ENCODE assay signal across 35 mouse cellular contexts in the genomic region with DNA sequence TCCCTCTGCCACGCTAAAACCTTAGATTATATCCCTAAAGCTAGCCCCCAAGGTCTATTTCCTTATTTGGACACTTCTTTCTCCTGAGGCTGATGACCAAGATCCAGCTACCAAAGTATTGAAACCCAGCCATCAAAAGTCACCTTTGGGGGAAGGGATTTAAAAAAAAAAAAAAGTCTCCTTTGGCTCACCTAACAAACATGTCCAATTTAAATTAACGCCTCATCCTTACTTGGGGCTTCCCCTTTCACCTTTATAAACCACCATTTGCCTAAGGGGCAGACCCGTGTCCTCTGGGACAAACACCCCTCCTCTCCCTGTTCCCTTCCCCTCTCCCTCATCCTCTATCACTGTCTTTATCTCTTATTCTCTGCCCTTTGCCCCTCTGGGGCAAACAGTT.
"Had no signal": no experiment of that assay in that cellular context is flagged by ENCODE, and none has a peak within 500 bp of the region (broad histone marks: within the 10 kb centered on the region; RNA-seq: fewer than 3 reads in every experiment).

No protein-coding gene starts in this region.

- H3K27me3 ChIP-seq: heart, embryonic 12.5 days; heart, embryonic 15.5 days; intestine, embryonic 15.5 days; kidney, embryonic 15.5 days had no signal

- H3K27ac ChIP-seq: heart, embryonic 10.5 days; heart, embryonic 13.5 days; heart, embryonic 15.5 days; hindbrain, embryonic 10.5 days; hindbrain, embryonic 12.5 days; hindbrain, embryonic 14.5 days; hindbrain, embryonic 15.5 days; hindbrain, postnatal 0 days; intestine, embryonic 15.5 days; kidney, embryonic 15.5 days; kidney, postnatal 0 days; layer of hippocampus, adult 2 months; left cerebral cortex, adult 2 months had no signal

- H3K4me3 ChIP-seq: heart, embryonic 10.5 days; heart, embryonic 12.5 days; heart, embryonic 13.5 days; heart, embryonic 15.5 days; hindbrain, embryonic 10.5 days; hindbrain, embryonic 12.5 days; hindbrain, embryonic 15.5 days; intestine, embryonic 15.5 days; kidney, embryonic 15.5 days; layer of hippocampus, adult 2 months; left cerebral cortex, adult 2 months had no signal

- H3K4me2 ChIP-seq: heart, embryonic 11.5 days; heart, embryonic 12.5 days; heart, embryonic 13.5 days; heart, embryonic 15.5 days; hindbrain, embryonic 12.5 days; hindbrain, embryonic 14.5 days; hindbrain, embryonic 15.5 days; intestine, embryonic 15.5 days; kidney, embryonic 15.5 days had no signal

- ATAC-seq: hindbrain, embryonic 16.5 days; hindbrain, postnatal 0 days; inflammation-experienced regulatory T-cells, adult 6 months; intestine, embryonic 15.5 days; intestine, embryonic 16.5 days; intestine, postnatal 0 days had no signal

- H3K36me3 ChIP-seq: heart, embryonic 10.5 days; heart, embryonic 12.5 days; heart, embryonic 13.5 days; heart, embryonic 15.5 days; hindbrain, embryonic 10.5 days; hindbrain, embryonic 12.5 days; hindbrain, embryonic 15.5 days; intestine, embryonic 15.5 days; kidney, embryonic 15.5 days had no signal

- H3K9me3 ChIP-seq: heart, embryonic 10.5 days; heart, embryonic 13.5 days; heart, embryonic 15.5 days; hindbrain, embryonic 10.5 days; hindbrain, embryonic 12.5 days; hindbrain, embryonic 15.5 days; intestine, embryonic 15.5 days; kidney, embryonic 15.5 days had no signal

- H3K9ac ChIP-seq: heart, embryonic 12.5 days; heart, embryonic 13.5 days; heart, embryonic 15.5 days; hindbrain, embryonic 12.5 days; hindbrain, embryonic 14.5 days; hindbrain, embryonic 15.5 days; intestine, embryonic 15.5 days; kidney, embryonic 15.5 days had no signal

- DNase-seq: heart, postnatal 10 days; heart, postnatal 14 days; heart, postnatal 36 days; heart, postnatal 4 days; kidney, adult 11 months; kidney, adult 18-20 months; kidney, adult 2 months; kidney, adult 8-10 months; kidney, adult 9 months; kidney, postnatal 10 days; kidney, postnatal 14 days; kidney, postnatal 25 days; kidney, postnatal 36 days; kidney, postnatal 4 days; layer of hippocampus, adult 9-11 months; layer of hippocampus, postnatal 36 days had no signal
